Mouse (Mus musculus): Measurements from ENCODE around the gene Ermp1. TPM values are rescaled to one million over a fixed set of nuclear protein-coding genes. Genes with fewer than 3 reads are reported as not detected.

Ermp1 gene
- polyA plus RNA-seq (2015; fragmentation: Nextera tagmentation; extraction: Ambion mirVana), result 6.1 and 6.3 TPM in 2 replicates

GRCm38 (mm10) chr19:29647651-29648549, at the start of gene Ermp1:
Gene Ermp1, minus strand, starts transcription at chr19:29648415.
- H3K27ac ChIP-seq, result peak within 1 kb of the TSS; percentile 92
- peaks cover 4% of the 10 kb centered on the region; the same call in 1 of the 2 replicates for H3K9me3 ChIP-seq (replicated peaks)
- H3K27me3 ChIP-seq, result no peaks in the 10 kb centered on the region
- H3K4me1 ChIP-seq, result no peaks in the 10 kb centered on the region
- 0 out of 2 replicates have a peak, but pooled peaks cover 4% of the 10 kb centered on the region for H3K36me3 ChIP-seq (ENCODE audit: poor library complexity, severe bottlenecking)
- under 1% methylated on average over 90 of the region's 90 CpGs for WGBS
- peak within 1 kb of the TSS; percentile 85 for H3K9ac ChIP-seq
- ATAC-seq, result peak; percentile 97
- H3K4me3 ChIP-seq, result peak within 1 kb of the TSS; percentile 81
- H3K4me2 ChIP-seq, result peak within 1 kb of the TSS; percentile 66

DNA sequence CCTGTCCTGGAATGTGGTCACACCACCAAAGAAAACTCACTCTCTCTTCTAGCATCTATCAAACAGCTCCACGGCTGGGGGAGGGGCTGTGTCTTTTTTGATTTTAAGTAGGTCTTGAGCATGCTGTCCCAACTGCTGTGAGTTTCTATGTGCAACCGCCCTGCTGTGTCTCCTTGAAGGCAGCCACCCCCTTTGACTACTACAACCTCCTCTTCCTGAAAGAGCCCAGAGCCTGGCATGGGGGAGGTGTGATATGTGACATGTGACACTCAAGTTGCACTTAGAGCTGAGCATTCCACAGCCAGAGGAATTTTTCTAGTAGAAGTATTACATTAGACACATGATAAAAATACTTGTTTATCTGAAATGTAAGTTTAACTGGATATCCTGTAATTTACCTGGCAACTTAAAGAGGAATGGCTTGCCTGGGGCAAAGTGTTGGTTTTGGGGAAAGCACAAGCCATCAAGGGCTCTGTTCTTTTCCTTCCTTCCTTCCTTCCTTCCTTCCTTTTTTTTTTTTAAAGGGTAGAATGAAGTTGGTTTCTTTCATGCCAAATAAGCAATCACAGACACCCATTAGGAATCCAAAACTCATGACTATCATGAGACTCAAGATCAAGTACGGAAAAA, 49.1 kb upstream of the Ermp1 start, which contains the start of gene Mlana:
Mlana (plus strand) TSS at position 580 of the 630 bp plus-strand sequence.
- no peaks in the 10 kb centered on the region for H3K4me1 ChIP-seq
- H3K27ac ChIP-seq, result no peak within 1 kb of the TSS
- H3K9me3 ChIP-seq (replicated peaks), result no peaks in the 10 kb centered on the region
- H3K36me3 ChIP-seq (ENCODE audit: poor library complexity, severe bottlenecking), result no peaks in the 10 kb centered on the region
- no peak for ATAC-seq
- 68% methylated on average over 3 of the region's 3 CpGs for WGBS
- H3K27me3 ChIP-seq, result no peaks in the 10 kb centered on the region
- H3K4me2 ChIP-seq, result no peak within 1 kb of the TSS
- H3K4me3 ChIP-seq, result no peak within 1 kb of the TSS
- no peak within 1 kb of the TSS for H3K9ac ChIP-seq

GRCm38 (mm10) chr19:29696840-29697239, 48.6 kb upstream of the Ermp1 start:
- no peak overlapping the region for H3K4me2 ChIP-seq
- H3K36me3 ChIP-seq (ENCODE audit: poor library complexity, severe bottlenecking), result no peaks in the 10 kb centered on the region
- H3K9me3 ChIP-seq (replicated peaks), result no peaks in the 10 kb centered on the region
- H3K4me3 ChIP-seq, result no peak overlapping the region
- no peaks in the 10 kb centered on the region for H3K27me3 ChIP-seq
- ATAC-seq, result no peak
- H3K27ac ChIP-seq, result no peak overlapping the region
- H3K9ac ChIP-seq, result no peak overlapping the region
- no peaks in the 10 kb centered on the region for H3K4me1 ChIP-seq

DNA sequence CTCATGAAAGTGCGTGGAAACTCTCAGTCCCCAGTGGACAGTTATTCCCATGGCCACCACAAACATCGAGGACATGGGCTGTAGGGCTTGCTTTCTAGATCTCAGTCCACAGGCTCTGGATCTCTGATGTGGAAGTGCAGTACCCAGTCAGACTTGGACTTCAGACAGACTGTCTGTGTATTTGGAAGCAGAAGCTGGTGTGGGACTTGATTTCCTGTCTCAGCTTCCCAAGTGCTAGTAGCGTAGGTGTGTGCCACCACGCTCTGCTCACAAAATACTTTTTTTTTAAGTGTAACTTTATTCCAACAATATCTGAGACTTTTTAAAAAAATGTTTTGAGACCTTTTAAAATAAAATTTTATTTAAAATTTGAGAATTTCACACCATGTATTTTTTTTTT, 48.1 kb upstream of the Ermp1 start:
- WGBS, result 95% methylated on average over 4 of the region's 4 CpGs
- no peak overlapping the region for H3K9ac ChIP-seq

DNA sequence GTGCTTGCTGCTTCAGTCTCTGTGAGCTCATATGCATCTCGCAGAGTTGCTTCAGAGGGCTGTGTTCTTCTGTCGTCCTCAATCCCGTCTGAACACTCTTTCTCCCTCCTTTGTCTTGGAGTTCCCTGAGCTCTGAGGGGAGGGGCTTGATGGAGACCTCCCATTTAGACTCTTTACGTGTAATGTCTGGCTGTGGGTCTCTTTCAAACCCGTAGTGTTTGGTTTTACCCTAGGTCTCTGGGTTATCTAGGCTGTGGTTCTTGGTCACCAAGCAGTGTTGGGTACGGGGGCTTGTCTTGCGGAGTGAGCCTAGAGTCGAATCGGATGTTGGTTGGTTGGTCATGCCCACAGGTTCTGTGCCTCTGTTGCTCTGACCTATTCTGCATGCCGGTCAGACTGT, 46.9 kb upstream of the Ermp1 start:
- Histone ChIP-seq H3K9me3 (replicated peaks) (no peaks in the 10 kb centered on the region), H3K9ac (no peak overlapping the region), H3K36me3 (ENCODE audit: poor library complexity, severe bottlenecking) (no peaks in the 10 kb centered on the region), H3K27me3 (no peaks in the 10 kb centered on the region), H3K27ac (no peak overlapping the region), H3K4me2 (no peak overlapping the region), H3K4me3 (no peak overlapping the region), H3K4me1 (no peaks in the 10 kb centered on the region)
- no peak for ATAC-seq
- 87% methylated on average over 10 of the region's 10 CpGs for WGBS

More for the DNA sequence above, 48.1 kb upstream of the Ermp1 start:
- no peaks in the 10 kb centered on the region for H3K27me3 ChIP-seq
- H3K4me2 ChIP-seq, result no peak overlapping the region
- H3K27ac ChIP-seq, result no peak overlapping the region
- H3K36me3 ChIP-seq (ENCODE audit: poor library complexity, severe bottlenecking), result no peaks in the 10 kb centered on the region
- no peaks in the 10 kb centered on the region for H3K4me1 ChIP-seq
- no peaks in the 10 kb centered on the region for H3K9me3 ChIP-seq (replicated peaks)
- ATAC-seq, result no peak
- H3K4me3 ChIP-seq, result no peak overlapping the region

GRCm38 (mm10) chr19:29683844-29684540, 35.8 kb upstream of the Ermp1 start:
- Histone ChIP-seq H3K27me3 (no peaks in the 10 kb centered on the region), H3K9ac (no peak overlapping the region), H3K4me1 (no peaks in the 10 kb centered on the region), H3K9me3 (replicated peaks) (peaks cover 8% of the 10 kb centered on the region), H3K36me3 (ENCODE audit: poor library complexity, severe bottlenecking) (no peaks in the 10 kb centered on the region), H3K27ac (no peak overlapping the region), H3K4me2 (no peak overlapping the region), H3K4me3 (no peak overlapping the region)
- peak; percentile 77 for ATAC-seq
- WGBS, result 51% methylated on average over 16 of the region's 16 CpGs

DNA sequence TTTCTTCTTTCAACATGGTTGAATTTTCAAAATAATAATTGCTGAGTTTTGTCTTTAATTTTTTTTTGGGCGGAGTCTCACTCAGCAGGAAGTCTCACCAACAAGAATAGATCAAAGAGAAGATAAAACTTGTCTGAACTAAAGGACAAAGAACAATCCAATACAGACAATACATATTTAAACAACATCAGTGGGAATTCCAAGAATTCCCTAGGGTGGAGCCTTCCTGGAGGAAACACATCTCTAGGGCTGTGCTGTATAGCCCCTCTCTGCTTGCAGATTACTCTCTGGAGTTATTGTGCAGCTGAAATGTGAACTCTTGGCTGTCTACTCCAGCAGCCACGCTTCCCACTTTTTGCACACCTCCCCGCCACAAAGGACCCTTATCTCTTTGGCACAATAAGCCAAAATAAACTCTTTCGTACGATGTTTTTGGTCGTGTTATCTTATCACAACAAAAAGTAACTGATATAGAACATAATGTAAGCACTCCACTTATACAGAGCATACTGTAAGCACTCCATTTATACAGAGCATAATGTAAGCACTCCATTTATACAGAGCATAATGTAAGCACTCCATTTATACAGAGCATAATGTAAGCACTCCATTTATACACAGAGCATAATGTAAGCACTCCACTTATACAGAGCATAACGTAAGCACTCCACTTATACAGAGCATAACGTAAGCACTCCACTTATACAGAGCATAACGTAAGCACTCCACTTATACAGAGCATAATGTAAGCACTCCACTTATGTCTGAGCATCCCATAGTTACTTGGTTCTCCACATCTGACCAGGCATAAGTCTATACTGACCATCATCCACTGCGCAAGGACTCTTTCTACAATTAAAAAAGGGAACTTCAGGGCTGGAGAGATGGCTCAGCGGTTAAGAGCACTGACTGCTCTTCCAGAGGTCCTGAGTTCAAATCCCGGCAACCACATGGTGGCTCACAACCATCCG, 32.3 kb upstream of the Ermp1 start:
- no peaks in the 10 kb centered on the region for H3K27me3 ChIP-seq
- no peak for ATAC-seq
- no peak overlapping the region for H3K9ac ChIP-seq
- no peak overlapping the region for H3K4me3 ChIP-seq
- no peaks in the 10 kb centered on the region for H3K36me3 ChIP-seq (ENCODE audit: poor library complexity, severe bottlenecking)
- H3K4me2 ChIP-seq, result no peak overlapping the region
- no peaks in the 10 kb centered on the region for H3K4me1 ChIP-seq
- peaks cover 7% of the 10 kb centered on the region for H3K9me3 ChIP-seq (replicated peaks)
- H3K27ac ChIP-seq, result no peak overlapping the region
- 82% methylated on average over 13 of the region's 13 CpGs for WGBS

GRCm38 (mm10) chr19:29678181-29678778, 30.1 kb upstream of the Ermp1 start:
- ATAC-seq, result no peak

DNA sequence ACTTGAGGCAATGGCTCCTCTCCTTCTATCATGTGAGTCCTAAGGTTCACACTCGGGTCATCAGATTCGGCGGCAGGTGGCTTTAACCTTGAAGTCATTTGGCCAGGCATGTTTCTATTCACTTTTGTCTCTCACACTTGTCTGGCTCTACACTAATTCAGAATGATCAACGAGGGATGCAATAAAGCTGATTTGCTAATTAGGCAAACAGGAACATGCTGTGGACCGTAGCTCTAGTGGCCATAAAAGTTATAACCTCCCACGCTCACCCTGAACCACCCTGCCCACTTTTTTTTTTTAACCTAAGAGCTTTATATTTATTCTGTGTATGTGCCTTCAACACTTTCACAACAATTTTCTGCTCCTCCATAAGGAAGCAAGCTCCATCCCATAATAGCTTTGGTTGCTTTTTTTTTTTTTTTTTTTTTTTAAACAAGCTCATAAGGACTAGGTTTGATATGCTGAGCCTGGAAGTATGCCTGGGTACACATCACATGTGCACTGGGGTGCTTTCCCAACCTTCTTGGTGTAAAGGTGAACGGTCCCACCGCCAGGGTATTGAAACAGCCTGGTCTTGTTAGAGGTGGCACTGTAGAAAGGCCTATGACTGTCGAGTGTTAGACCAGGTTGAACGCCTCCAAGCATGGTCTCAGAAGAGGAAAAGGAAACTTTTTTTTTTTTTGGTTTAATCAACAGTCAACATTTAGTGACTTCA, 28.4 kb upstream of the Ermp1 start:
- H3K27ac ChIP-seq, result no peak overlapping the region
- H3K9ac ChIP-seq, result no peak overlapping the region
- 76% methylated on average over 10 of the region's 10 CpGs for WGBS
- no peak for ATAC-seq
- H3K4me3 ChIP-seq, result no peak overlapping the region
- H3K9me3 ChIP-seq (replicated peaks), result no peaks in the 10 kb centered on the region
- H3K4me2 ChIP-seq, result no peak overlapping the region
- H3K27me3 ChIP-seq, result no peaks in the 10 kb centered on the region
- H3K4me1 ChIP-seq, result no peaks in the 10 kb centered on the region
- no peaks in the 10 kb centered on the region for H3K36me3 ChIP-seq (ENCODE audit: poor library complexity, severe bottlenecking)

More at GRCm38 (mm10) chr19:29678181-29678778, 30.1 kb upstream of the Ermp1 start:
- Histone ChIP-seq H3K27me3 (no peaks in the 10 kb centered on the region), H3K36me3 (ENCODE audit: poor library complexity, severe bottlenecking) (no peaks in the 10 kb centered on the region), H3K4me1 (no peaks in the 10 kb centered on the region), H3K27ac (no peak overlapping the region), H3K9ac (no peak overlapping the region), H3K9me3 (replicated peaks) (no peaks in the 10 kb centered on the region), H3K4me3 (no peak overlapping the region), H3K4me2 (no peak overlapping the region)
- 84% methylated on average over 6 of the region's 6 CpGs for WGBS

DNA sequence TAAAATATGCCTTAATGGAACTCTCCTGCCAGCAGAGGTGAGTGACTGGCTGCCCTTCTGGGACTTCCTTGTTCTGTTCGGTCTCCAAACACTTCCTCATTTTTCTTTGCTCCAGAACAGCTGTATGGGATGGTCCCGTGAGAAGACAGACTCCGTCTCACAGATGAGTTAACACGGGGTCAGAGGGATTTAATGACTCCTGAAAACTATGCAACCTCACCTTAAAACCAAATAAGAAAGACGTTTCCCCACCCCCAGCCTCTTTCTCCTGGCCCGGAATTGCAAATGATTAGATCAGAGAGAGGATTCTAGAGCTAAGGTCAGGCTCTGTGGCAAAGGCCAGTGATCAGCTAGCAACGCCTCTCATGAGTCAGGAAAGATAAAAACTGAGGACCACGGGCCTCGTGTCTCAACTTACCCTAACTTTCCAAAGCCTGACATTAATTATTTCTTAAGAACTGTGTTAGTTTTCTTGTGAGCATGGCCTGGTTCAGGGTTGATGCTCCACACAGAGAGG, 27.4 kb upstream of the Ermp1 start:
- Histone ChIP-seq H3K27ac (no peak overlapping the region), H3K4me1 (no peaks in the 10 kb centered on the region), H3K9ac (no peak overlapping the region), H3K4me2 (no peak overlapping the region), H3K4me3 (no peak overlapping the region), H3K9me3 (replicated peaks) (no peaks in the 10 kb centered on the region), H3K36me3 (ENCODE audit: poor library complexity, severe bottlenecking) (no peaks in the 10 kb centered on the region), H3K27me3 (no peaks in the 10 kb centered on the region)
- no peak for ATAC-seq
- 83% methylated on average over 9 of the region's 9 CpGs for WGBS

All from forebrain, embryonic 13.5 days (tissue).